Mouse (Mus musculus) liver, postnatal 0 days (tissue): ENCODE measurements around the gene Socs7.

Experiments
- CTCF ChIP-seq: sonication (generic); IDR thresholded peaks from 2 replicates; pipeline ENCODE4 v1.5.1; 2016; ENCODE audit warnings: antibody characterized with exemption, low read depth
- EP300 ChIP-seq: IDR thresholded peaks from 2 replicates; pipeline ENCODE4 v1.6.1; 2016; ENCODE audit warnings: antibody characterized with exemption, low read depth, mild to moderate bottlenecking

- TF ChIP-seq EP300 = no peak
- TF ChIP-seq CTCF = no peak
Measured at GRCm38 (mm10) chr11:97407456-97407855, 45.1 kb downstream of the Socs7 start.
